Mouse (Mus musculus) E14TG2a.4 (cell line): ENCODE data around the gene Rtl1.

Experiments used
- H3K27me3 ChIP-seq: 2 replicates; pipeline ENCODE4 v1.6.1; 2014; ENCODE audit warnings: low read length, control low read depth; ENCODE audit not compliant: insufficient read depth
- H3K36me3 ChIP-seq: 2 replicates; pipeline ENCODE4 v1.6.1; 2014; ENCODE audit warnings: low read length, control low read depth; ENCODE audit not compliant: insufficient read depth
- H3K4me1 ChIP-seq: replicated peaks from 2 replicates; pipeline ENCODE4 v1.6.1; 2014; ENCODE audit warnings: low read depth, low read length, control low read depth
- H3K4me3 ChIP-seq: replicated peaks from 2 replicates; pipeline ENCODE4 v1.5.1; 2014; ENCODE audit warnings: mild to moderate bottlenecking, low read length
- H3K9me3 ChIP-seq: 2 replicates; pipeline ENCODE4 v1.6.1; 2014; ENCODE audit warnings: low read length, control low read depth
- CTCF ChIP-seq: conservative IDR thresholded peaks from 2 replicates; pipeline ENCODE4 v1.5.1; 2014; ENCODE audit warnings: low read length
- NANOG ChIP-seq: IDR thresholded peaks from 2 replicates; pipeline ENCODE4 v1.6.1; 2014; ENCODE audit warnings: borderline replicate concordance, low read length, mixed read lengths
- POU5F1 ChIP-seq: IDR thresholded peaks from 2 replicates; pipeline ENCODE4 v1.6.1; 2014; ENCODE audit warnings: low read length, borderline replicate concordance

Gene Rtl1

DNA sequence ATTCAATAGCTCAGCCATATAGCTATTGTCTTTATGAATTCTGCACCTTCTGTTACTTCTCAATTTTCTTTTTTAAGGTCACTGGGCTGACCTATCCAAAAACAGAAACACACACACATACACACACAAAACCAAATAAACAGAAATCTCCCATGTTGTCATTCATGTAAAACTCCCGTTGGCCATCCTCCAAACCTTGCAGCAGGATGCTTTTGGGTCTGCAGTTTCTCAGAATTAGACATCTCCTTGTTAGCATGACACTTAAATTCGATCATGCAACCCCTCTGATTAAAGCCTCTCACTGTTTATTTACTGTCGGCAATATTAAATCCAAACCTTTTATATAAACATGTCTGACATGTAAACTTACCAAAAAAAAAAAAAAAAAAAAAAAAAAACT lies 3.4 kb downstream of the Rtl1 start:
- H3K36me3 ChIP-seq: peaks cover 97% of the 10 kb centered on the region
- TF ChIP-seq NANOG: no peak
- TF ChIP-seq CTCF: no peak
- no peak for TF ChIP-seq POU5F1
- H3K4me1 ChIP-seq: 0 out of 2 replicates have a peak, but pooled peaks cover 4% of the 10 kb centered on the region

DNA sequence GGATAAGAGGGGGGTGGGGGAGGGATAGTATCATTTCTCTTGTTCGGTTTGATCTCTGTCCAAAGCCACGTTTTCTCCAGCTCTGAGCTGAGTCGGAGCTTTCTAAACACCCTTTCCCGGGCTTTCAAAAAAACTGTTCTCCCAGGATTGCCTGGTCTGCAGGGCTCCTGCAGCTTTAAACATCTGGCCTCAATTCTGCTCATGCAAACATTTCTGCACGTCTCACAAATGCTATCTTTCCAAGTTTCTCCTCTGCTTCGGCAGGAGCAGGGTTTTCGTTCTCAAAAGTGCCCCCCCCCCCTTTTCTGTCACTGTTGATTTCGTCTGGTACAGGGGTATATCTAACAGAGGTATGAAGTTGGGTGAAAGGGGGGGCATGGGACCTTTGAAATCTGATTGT lies 3.9 kb downstream of the Rtl1 start:
- Histone ChIP-seq H3K4me1 (0 out of 2 replicates have a peak, but pooled peaks cover 4% of the 10 kb centered on the region), H3K9me3 (peaks cover 40% of the 10 kb centered on the region), H3K27me3 (no peaks in the 10 kb centered on the region), H3K36me3 (peaks cover 97% of the 10 kb centered on the region), H3K4me3 (no peak overlapping the region)
- no peak for TF ChIP-seq NANOG
- no peak for TF ChIP-seq CTCF
- TF ChIP-seq POU5F1: no peak

More for the DNA sequence above, 3.4 kb downstream of the Rtl1 start:
- peaks cover 35% of the 10 kb centered on the region for H3K9me3 ChIP-seq
- no peaks in the 10 kb centered on the region for H3K27me3 ChIP-seq
- H3K4me3 ChIP-seq: no peak overlapping the region

DNA sequence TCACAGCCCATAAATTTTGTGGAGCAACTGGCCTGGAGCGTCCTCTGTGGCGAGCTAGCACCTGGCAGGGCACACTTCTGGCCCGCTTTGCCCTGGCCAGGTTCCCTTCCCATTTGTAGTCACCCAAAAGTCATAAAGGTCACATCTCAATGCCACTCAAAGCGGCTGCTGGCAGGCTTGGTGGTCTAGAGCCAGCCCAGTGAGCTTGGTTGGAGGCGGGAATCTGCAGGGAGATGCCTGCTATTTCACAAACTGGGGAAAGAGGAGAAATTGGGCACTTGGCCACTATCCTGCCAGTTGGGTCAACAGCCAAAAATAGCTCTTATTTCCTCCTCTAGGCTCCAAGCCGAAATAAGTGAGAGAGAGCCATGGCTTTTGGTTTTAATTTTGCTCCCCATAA lies 4.4 kb downstream of the Rtl1 start:
- Histone ChIP-seq H3K4me1 (0 out of 2 replicates have a peak, but pooled peaks cover 4% of the 10 kb centered on the region), H3K4me3 (no peak overlapping the region), H3K9me3 (peaks cover 42% of the 10 kb centered on the region), H3K27me3 (no peaks in the 10 kb centered on the region), H3K36me3 (peaks cover 95% of the 10 kb centered on the region)
- TF ChIP-seq CTCF: no peak
- TF ChIP-seq POU5F1: no peak
- no peak for TF ChIP-seq NANOG

DNA sequence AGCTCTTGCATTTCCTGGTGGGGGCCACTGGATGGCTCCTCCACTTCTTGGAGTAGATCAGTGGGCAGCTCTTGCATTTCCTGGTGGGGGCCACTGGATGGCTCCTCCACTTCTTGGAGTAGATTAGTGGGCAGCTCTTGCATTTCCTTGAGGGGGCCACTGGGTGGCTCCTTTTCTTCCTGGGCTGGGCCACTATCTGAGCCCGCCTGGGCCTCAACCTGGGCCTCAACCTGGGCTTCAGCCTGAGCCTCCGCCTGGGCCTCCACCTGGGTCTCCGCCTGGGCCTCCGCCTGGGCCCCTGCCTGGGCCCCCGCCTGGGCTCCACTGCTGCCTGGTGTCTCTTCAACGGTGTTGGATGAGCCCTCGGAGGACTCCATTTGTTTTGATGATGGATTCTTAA lies 5.2 kb downstream of the Rtl1 start:
- Histone ChIP-seq H3K27me3 (no peaks in the 10 kb centered on the region), H3K9me3 (peaks cover 50% of the 10 kb centered on the region), H3K36me3 (peaks cover 95% of the 10 kb centered on the region), H3K4me1 (0 out of 2 replicates have a peak, but pooled peaks cover 4% of the 10 kb centered on the region), H3K4me3 (no peak overlapping the region)
- TF ChIP-seq CTCF (0 out of 2 replicates have a peak, but pooled peaks have one; percentile 15), POU5F1 (no peak), NANOG (no peak)

DNA sequence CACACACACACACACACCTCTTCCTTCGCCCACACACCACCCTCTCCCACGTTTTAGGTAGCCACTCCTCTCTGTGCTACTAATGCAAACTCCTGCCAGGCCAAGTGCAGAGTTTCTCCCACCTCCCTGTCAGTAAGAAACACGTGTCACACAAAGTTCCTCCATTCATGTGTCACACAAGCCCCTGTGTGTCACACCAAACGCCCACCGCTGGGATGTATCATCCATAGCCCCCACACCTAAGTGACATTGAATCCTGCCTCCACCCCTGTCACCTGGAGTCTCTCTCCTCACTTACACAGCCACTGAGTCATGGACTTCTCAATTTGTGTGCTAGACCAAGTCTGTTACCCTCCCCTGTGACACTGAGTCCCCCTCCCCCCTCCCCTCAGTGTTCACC lies 17.9 kb downstream of the Rtl1 start:
- TF ChIP-seq CTCF (no peak), POU5F1 (no peak), NANOG (no peak)
- peaks cover 100% of the 10 kb centered on the region for H3K36me3 ChIP-seq
- no peaks in the 10 kb centered on the region for H3K27me3 ChIP-seq
- no peaks in the 10 kb centered on the region for H3K9me3 ChIP-seq
- no peak overlapping the region for H3K4me3 ChIP-seq
- peaks cover 30% of the 10 kb centered on the region for H3K4me1 ChIP-seq

DNA sequence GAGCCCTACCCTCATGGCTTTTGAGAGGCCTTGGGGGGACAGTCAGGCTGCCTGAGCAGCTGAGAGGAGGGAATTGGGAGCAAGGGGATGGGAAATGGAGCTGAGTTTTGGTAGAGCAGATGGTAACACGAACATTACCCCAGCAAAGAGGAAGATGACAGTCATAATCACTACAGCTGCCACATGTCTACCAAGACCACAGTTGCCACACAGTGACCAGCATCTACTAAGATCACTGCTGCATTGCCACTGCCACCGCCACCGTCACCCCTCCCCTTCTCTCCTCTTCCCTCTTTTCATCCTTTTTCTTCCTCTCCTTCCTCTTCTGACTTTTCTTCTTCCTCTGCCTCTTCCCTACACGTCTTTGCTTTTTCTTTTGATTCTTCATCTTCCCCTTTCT lies 27.9 kb downstream of the Rtl1 start:
- H3K4me1 ChIP-seq: 0 out of 2 replicates have a peak, but pooled peaks cover 3% of the 10 kb centered on the region
- peaks cover 5% of the 10 kb centered on the region; the same call in 1 of the 2 replicates for H3K9me3 ChIP-seq
- H3K36me3 ChIP-seq: peaks cover 100% of the 10 kb centered on the region
- no peaks in the 10 kb centered on the region for H3K27me3 ChIP-seq
- H3K4me3 ChIP-seq: no peak overlapping the region
- TF ChIP-seq NANOG (no peak), CTCF (no peak), POU5F1 (no peak)

DNA sequence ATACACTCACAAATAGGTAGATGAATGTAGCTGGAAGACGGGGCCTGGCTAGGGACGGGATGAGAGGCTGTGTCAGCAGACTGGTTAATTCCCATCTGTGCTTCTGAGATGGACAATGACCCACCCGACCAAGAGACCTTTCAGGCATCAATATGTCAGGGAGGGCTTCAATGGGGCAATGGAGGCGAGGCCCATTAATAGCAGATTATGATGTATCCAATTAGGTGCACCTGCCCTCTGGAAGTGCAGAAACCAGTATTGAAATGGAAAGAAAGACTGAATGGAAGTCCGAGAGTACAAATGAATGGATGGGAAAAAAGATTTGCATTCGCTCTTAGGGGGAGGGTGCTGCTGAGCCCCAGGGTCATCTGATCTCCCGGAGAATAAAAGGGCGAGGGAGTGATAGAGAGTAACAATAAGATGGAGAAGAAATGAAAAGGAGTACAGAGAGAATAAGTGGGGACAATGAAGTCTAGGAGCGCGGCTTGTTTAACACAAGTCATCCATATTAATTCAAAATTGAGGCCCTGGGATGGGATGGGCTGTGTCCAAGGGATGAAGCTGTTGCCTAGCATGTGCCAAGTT lies 39.9 kb downstream of the Rtl1 start:
- Histone ChIP-seq H3K36me3 (peaks cover 99% of the 10 kb centered on the region), H3K27me3 (no peaks in the 10 kb centered on the region), H3K4me3 (no peak overlapping the region), H3K9me3 (peaks cover 14% of the 10 kb centered on the region), H3K4me1 (peaks cover 24% of the 10 kb centered on the region)
- TF ChIP-seq POU5F1: no peak
- no peak for TF ChIP-seq CTCF
- no peak for TF ChIP-seq NANOG

DNA sequence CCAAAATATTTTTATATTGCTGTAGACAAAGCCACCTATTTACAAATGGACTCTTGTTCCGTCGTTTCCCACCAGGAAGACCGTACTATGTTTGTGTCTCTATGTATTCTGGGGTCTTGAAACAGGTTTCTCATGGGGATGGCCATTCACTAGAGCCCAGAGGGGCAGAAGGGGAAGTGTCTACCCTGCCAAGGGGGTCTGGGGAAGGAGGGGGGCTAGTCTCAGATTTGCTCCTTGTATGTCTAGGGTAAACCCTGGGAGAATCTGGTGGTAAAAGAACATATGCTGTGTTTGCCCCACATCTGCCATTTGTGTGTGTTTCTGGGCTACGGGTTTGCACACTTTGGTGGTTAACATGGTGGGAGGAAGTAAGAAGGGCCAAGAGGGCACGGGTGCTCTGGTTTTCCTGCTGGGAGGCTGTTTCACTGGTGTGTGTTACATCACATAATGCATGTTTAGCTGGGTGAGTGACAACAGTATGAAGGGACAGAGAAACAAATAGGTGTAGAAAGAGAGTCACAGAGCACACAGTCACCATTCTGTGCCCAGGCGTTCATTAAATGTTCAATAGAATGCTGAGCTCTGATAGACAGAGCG lies 41.1 kb downstream of the Rtl1 start:
- Histone ChIP-seq H3K36me3 (peaks cover 100% of the 10 kb centered on the region), H3K4me3 (no peak overlapping the region), H3K27me3 (no peaks in the 10 kb centered on the region), H3K4me1 (peaks cover 24% of the 10 kb centered on the region), H3K9me3 (peaks cover 14% of the 10 kb centered on the region)
- TF ChIP-seq CTCF (no peak), NANOG (no peak), POU5F1 (no peak)

DNA sequence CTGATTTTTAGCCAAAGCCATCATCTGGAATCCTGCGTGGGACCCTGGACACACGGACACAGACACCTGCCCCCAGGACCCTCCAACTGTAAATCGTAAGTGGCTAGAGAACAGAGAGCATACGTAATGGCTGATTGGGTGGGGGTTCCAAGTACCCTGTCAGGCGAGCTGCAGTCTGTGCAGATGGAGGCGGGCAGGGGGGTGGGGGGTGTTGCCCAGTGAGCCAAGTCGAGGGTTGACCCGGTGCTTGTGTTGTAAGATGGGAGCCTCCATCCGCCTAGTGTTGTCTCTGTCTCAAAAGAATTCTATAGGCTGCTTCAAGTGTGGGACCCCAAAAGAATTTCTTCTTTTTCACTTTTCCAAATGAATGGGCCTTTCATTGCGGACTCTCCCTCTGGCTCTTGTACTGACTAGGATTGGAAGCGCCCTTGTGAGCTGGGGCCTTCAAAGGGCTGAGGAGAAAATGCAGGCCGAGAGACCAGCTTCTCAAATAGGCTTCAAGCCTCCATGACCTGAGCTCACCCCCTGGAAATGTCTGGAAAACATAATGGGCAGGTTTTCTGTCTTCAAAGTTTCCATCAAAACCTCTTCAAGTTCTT lies 41.8 kb downstream of the Rtl1 start:
- Histone ChIP-seq H3K4me1 (peaks cover 24% of the 10 kb centered on the region), H3K27me3 (no peaks in the 10 kb centered on the region), H3K36me3 (peaks cover 100% of the 10 kb centered on the region), H3K9me3 (peaks cover 8% of the 10 kb centered on the region), H3K4me3 (no peak overlapping the region)
- TF ChIP-seq NANOG: no peak
- TF ChIP-seq POU5F1: no peak
- TF ChIP-seq CTCF: no peak
